Mouse (Mus musculus): Measurements from ENCODE around the gene Igfbp1.

Igfbp1 gene

DNA sequence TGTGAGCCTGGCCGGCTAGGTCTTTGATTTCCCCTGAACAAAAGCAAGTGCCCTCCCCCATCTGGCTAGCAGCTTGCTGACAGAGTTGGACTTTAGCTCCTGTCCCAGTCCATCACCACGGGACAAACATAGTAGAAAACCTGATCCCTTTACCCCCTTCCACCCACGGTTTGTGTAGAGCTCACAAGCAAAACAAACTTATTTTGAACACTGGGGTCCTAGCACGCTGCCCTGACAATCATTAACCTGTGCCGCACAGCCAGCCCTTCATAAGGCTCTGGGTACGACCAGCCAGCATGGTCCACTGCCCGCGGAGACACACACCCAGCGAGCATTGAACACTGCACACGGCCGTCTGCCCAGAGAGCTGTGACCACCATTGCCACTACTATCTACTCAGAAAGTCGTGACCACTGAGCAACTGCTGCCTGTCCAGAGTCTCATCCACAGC lies at the start of gene Igfbp1:
Gene Igfbp1, plus strand, starts transcription at position 292 of the 451 bp plus-strand sequence.
- DNase-seq (ENCODE audit: low spot score in 2 of 2) = no peak

DNA sequence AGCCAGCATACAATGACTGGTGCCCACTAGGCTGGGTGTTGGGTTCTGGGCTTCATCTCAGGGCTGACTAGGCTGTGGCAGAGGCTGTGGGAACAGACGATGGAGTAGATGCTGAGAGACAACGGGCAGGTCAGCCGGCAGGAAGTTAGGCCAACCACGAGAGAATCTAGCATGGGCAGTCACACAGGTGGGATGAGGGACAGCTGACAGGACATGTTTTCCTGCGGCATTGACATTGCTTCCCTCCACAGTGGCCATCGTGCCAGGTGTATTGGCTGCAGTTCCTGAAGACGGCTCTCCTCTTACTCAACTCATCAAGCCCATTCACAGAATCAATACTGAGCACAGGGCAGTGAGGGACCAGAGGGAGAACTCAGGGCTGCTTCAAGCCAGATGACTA lies 49.6 kb upstream of the Igfbp1 start:
- no peak for DNase-seq (ENCODE audit: low spot score in 2 of 2)

DNA sequence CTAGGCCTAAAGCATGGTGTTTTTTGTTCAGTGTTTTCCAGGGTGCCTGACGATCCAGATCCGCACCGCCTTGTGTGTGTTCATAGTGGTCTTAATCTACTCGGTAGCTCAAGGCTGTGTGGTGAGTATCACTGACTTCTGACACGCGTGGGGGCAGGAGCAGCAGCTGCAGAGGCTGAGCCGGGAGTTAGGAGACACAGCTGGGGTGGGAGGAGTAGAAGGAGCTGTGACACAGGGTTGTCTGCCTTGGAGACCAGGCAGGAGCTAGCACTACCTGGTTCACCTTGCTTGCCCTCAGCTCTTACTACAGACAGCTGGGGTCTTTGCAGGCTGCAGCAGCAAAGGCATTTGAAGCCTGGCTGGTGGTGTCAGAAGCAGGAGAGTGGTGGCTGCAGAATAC lies 48.1 kb upstream of the Igfbp1 start:
- DNase-seq (ENCODE audit: low spot score in 2 of 2) = no peak

DNA sequence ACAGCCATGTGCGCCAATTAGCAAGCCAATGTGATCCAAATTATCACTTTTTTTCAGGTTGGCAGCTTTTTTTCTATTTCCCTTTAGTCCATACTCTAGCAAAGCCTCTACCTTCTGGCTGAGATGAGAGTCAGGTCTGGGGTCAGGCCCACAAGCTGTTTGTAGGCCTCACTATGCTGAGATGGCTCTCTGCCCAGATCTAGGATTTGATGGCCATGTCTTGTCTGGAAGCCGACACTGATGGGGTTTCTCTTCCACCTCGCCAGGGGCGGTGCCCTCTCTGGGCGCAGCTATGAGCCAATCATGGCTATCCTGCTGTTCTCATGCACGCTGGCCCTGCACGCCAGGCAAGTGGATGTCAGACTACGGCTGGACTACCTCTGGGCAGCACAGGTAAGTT lies 47.1 kb upstream of the Igfbp1 start:
- DNase-seq (ENCODE audit: low spot score in 2 of 2) = no peak

- no peak for DNase-seq (ENCODE audit: low spot score in 2 of 2)
Measured at GRCm38 (mm10) chr11:7152371-7152770, 45.2 kb upstream of the Igfbp1 start.

GRCm38 (mm10) chr11:7153081-7153480 lies 44.5 kb upstream of the Igfbp1 start:
- DNase-seq (ENCODE audit: low spot score in 2 of 2) = no peak

DNA sequence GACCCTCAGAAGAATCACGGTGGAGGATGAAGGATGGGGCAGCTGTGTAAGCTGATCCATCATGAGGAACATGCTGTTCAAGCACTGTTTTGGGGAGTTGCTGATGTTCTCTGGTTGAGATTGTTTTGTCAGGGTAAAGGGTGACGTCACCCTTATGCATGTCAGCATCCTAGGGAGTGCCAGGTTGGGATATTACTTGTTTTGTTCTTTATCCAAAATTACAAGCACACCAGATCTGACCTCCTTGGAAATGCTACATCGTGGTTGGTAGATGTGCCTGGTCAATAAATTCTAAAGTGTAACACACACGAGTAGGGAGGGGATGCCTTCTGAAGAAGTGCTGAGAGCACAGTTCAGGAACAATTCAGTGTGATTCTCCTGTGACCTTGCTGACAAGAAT lies 41.2 kb upstream of the Igfbp1 start:
- no peak for DNase-seq (ENCODE audit: low spot score in 2 of 2)

- no peak for DNase-seq (ENCODE audit: low spot score in 2 of 2)
Measured at GRCm38 (mm10) chr11:7158196-7158595, 39.4 kb upstream of the Igfbp1 start.

- no peak for DNase-seq (ENCODE audit: low spot score in 2 of 2)
Measured at GRCm38 (mm10) chr11:7160146-7160545, 37.4 kb upstream of the Igfbp1 start.

DNA sequence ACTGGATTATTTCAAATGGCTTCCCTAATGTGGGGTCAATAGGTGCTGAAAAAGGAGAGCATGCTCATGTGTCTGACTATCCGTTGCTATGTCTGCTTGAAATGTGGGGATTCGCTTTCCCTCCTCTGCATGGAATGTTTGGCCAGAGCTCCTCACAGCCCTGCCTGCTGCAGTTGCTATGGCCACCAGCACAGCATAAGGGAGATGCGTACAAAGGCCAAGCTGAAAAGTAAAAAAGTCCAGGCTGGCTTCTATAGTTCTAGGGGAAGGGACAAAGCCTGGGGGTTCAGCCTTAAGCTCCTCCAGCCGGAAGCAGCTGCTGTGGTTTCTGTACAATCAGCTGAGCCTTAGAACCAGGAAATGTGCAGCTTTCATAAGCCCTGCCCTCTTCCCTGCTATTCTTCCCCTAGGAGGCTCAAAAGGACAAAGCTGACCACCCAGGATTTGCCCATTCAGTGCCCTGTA lies 36.9 kb upstream of the Igfbp1 start:
- DNase-seq (ENCODE audit: low spot score in 2 of 2) = no peak

DNA sequence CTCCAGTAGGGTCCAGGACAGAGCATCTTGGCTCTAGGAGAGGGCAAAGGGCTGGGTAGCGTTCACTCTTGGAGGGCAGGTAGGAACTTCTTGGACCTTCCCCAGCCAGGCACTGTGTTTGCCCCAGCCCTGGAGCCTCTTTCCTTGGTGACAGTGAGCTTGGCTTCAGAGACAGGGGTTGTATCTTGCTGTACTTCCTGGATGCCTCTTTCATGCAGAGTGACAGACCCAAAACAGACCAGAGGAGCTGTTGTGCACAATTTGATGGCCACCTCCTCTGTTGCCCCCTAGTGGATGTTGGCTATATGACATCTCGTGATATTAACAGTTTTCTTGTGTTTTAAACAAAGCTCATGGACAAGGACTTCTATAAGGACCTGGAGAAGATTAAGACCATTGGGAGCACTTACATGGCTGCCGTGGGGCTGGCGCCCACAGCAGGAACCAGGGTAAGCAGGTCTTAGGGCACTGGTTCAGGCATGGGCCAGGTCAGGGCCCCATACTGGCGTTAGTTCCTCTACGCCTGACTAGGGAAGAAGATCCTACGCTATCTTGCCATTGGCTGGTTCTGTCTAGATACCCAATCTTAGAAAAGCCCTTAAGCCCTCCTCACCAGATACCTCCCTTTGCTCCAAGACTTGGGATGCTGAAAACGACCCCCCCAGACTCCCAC lies 35.9 kb upstream of the Igfbp1 start:
- no peak for DNase-seq (ENCODE audit: low spot score in 2 of 2)

DNA sequence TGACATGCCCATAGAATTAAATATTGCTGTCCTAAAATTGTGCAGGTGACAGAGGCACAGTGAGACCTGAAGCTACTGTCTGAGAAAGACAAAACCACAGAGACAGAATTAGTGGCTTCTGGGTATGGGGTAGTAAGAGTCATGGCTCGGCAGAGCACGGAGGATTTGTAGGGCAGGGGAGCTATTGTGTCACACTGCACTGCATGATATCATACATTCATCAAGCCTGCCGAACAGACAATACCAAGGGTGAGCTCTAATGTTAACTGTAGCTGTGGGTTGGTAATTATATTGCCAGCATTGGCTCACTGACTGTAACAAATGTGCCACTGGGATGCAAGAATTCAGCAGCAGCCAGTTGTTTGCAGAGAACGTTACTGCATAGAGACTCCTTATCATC lies 33.2 kb upstream of the Igfbp1 start:
- DNase-seq (ENCODE audit: low spot score in 2 of 2) = no peak

DNA sequence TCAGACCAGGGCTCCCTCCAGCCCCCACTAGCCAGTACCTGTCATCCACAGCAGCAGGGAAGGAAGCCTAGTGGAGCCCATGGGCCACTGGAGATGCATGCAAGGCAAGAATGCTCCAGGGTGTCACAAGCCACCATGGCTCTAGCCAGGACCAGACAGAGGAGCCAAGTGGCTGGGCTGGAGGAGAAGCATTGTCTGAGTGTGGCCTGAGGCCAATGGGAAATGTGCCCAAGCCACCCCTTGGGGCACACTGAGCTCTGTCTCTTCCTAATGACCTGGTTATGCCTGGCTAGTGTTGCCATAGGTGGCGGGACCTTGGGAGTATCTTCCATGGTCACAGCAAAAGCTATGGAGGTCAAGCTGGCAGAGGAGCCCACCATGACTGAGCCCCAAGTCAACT lies 27.9 kb upstream of the Igfbp1 start:
- no peak for DNase-seq (ENCODE audit: low spot score in 2 of 2)

GRCm38 (mm10) chr11:7173664-7174063 lies 23.9 kb upstream of the Igfbp1 start:
- DNase-seq (ENCODE audit: low spot score in 2 of 2) = no peak

DNA sequence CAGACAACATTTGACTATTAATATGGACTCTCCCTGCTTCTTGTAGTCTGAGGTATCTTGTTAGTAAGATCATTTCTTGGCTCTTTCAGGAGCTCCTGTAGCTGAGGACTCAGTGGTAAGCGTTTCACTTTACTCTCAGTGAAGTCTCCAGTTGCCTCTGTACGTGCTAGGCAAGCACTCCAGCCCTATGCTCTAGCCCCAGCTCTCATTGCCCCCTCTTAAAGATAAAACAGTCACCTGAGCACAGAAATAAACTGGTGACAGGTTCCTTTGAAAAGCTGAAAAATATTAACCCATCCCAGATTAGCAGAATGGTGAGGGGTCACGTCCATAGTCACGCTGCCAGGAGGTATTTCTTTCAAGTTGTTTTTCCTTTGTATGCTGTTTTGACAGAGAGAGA lies 18.9 kb upstream of the Igfbp1 start:
- DNase-seq (ENCODE audit: low spot score in 2 of 2) = no peak

DNA sequence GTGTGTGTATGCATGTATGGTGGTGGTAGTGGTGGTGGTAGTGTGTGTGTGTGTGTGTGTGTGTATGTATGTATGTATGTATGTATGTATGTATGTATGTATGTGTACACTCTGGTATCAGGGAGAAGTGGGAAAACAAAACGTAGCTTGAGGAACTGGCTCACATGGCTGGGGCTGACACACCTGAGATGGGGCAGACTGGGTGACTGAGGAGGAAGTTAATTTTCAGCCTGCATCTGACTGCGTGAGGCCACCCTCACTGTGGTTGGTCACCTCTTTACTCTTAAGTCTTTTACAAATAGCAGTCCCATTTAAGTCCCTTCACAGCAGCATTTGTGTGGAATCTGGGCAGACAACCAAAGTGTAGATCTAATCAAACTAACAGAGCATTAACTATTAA lies 18.3 kb upstream of the Igfbp1 start:
- no peak for DNase-seq (ENCODE audit: low spot score in 2 of 2)

DNA sequence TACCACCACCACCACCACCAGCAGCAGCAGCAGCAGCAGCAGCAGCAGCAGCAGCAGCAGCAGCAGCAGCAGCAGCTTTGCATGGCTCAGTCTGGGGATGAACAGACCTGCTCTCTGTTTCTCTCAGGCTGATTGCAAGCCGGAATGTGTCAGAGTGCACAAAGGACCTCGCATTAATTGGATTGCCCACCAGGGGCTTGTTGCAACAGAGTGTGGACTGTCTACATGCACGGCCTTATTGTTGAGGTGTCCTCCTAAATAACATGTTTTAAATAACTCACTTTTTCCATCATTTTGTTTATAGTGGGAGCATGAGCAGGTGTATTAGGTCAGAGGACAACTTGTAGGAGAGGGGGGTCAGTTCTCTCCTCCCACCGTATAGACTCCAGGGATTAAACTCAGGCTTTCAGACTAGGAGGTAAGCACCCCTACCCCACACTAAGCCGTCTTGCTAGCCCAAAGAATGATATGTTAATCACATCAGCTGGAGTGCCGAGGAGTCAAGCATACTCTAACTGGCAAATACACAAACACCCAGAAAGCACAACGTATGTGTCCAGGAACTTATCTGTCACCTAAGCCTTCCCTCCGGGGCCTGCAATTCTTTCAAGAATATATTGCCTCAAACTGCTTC lies 15.1 kb upstream of the Igfbp1 start:
- DNase-seq (ENCODE audit: low spot score in 2 of 2) = no peak

DNA sequence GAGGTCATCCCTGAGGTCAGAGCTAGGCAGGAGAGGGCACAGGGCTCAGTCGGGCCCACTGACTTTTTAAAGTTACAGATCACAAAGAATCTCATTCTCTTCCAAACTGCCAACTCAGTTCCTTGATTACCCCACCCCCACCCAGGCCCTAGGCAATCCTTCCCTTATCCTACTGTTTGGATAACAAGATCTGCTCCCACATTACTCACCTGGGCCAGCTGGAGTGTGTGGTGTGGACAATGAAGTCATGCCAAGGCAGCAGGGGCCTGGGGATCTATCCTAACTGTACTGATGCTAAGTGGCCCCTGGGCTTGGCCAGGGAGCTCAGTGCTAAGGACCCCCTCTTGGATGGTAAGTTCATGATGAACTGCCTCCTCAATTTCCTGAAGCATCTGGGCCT lies 13.2 kb upstream of the Igfbp1 start:
- no peak for DNase-seq (ENCODE audit: low spot score in 2 of 2)

DNA sequence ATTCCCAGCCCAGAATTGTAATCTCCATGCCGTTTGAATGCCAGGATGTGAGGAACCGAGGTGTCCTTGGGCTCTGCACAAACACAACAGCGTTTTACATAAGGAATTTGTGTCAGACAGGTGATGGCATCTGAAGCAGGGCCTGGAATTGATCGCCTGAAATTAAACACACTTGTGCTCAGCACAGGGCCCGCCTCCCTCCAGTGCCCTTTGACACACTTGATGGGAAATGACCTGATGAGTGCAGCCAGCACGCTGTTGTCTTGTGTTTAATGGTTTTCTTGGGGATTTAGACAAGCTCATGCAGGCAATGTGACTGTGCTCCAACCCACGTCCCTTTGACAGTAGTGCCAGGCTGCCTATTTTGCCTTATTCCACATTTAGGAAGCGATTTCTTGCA lies 10.1 kb upstream of the Igfbp1 start:
- no peak for DNase-seq (ENCODE audit: low spot score in 2 of 2)

- no peak for DNase-seq (ENCODE audit: low spot score in 2 of 2)
Measured at GRCm38 (mm10) chr11:7188469-7188868, 9.1 kb upstream of the Igfbp1 start, which contains the start of gene Gm11985. Gene Gm11985 (minus strand): TSS chr11:7188569.

GRCm38 (mm10) chr11:7192710-7193109 lies 4.9 kb upstream of the Igfbp1 start:
- no peak for DNase-seq (ENCODE audit: low spot score in 2 of 2)

- DNase-seq (ENCODE audit: low spot score in 2 of 2) = no peak
Measured at GRCm38 (mm10) chr11:7193134-7193533, 4.4 kb upstream of the Igfbp1 start.

Measured in urinary bladder, postnatal 36 days (tissue).